Mouse (Mus musculus): Measurements from ENCODE around the gene Bglap2.
"Not testable (repeated sequence)": the region's sequence is repeated elsewhere in the genome, so short reads cannot be mapped to it uniquely, and the experiment has no call there.

Bglap2 gene

GRCm38 (mm10) chr3:88393776-88394375 lies 15.4 kb upstream of the Bglap2 start:
- DNase-seq (ENCODE audit: low spot score) = no peak

DNA sequence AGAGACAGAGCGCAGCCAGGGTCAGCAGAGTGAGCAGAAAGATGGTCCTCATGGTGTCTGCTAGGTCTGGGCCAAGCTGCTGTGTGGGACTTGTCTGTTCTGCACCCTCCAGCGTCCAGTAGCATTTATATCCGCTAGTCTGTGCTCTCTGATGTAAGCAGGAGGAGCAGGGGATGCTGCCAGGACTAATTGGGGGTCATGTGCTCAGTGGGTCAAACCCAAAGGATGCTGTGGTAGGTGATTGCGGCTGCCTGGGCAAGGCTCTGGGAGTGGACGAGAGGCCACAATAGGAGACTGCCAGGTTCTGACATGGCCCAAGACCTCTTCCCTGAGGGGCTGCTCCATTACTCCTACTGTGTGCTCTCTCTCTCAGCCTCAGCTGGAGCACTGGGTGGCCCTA lies 5.9 kb upstream of the Bglap2 start, which contains the start of gene Bglap:
Gene Bglap, minus strand, starts transcription at position 101 of the 400 bp plus-strand sequence.
- DNase-seq (ENCODE audit: low spot score) = no peak

GRCm38 (mm10) chr3:88382383-88382782 lies 3.9 kb upstream of the Bglap2 start:
- not testable (repeated sequence) for DNase-seq (ENCODE audit: low spot score)

DNA sequence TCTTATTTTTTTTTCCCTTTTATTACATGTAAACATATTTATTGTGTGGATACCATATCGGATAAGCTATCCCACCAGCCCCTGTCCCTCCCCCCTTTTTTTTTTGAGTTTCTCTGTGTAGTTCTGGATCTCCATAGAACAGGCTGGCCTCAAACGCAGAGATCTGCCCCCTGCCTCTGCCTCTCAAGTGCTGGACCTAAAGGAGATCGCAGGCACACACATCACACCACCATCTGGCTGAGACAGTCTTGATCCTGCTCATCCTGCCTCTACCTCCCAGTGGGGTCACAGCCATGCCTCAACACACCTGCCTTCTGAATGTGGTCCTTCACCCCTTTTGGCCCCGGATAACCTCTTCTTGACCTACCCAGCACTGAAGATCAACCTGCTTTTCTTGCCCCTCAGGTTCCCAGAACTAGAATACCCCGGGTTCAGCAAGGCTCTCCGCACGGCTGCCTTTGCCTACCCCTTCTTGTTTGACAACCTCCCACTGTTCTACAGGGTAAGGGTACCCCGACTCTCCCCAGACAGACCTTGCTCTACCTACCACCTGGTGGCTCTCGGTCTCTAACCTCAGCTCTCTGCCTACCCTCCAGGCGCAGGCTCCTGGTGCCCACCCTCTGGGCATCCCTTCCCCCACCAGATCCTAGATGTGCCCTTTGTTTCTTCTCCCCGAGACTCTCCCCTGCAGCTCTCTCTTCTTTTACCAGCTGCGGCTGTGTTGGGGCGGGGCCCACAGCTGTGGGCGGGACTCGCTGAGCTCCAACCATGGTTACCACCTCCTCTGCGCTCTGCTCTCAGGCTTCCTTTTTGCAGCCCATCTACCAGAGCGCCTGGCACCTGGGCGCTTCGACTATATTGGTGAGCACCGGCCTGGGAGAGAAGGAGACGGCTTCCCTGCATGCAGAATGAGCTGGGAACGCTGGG lies 3.2 kb upstream of the Bglap2 start:
- not testable (repeated sequence) for DNase-seq (ENCODE audit: low spot score)

- not testable (repeated sequence) for DNase-seq (ENCODE audit: low spot score)
These were observed 1.9 kb downstream of the Bglap2 start for GRCm38 (mm10) chr3:88376644-88377043.

DNA sequence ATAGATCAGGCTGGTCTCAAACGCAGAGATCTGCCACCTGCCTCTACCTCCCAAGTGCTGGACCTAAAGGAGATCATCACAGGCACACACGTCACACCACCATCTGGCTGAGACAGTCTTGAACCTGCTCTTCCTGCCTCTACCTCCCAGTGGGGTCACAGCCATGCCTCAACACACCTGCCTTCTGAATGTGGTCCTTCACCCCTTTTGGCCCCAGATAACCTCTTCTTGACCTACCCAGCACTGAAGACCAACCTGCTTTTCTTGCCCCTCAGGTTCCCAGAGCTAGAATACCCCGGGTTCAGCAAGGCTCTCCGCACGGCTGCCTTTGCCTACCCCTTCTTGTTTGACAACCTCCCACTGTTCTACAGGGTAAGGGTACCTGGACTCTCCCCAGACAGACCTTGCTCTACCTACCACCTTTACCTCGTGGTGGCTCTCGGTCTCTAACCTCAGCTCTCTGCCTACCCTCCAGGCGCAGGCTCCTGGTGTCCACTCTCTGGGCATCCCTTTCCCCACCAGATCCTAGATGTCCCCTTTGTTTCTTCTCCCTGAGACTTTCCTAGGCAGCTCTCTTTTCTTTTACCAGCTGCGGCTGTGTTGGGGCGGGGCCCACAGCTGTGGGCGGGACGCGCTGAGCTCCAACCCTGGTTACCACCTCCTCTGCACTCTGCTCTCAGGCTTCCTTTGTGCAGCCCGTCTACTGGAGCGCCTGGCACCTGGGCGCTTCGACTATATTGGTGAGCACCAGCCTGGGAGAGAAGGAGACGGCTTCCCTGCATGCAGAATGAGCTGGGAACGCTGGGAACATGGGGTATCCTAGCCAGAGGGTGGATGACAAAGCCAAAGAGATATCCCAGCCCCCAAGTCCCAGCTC lies 2.5 kb downstream of the Bglap2 start:
- DNase-seq (ENCODE audit: low spot score) = peak; percentile 29

DNA sequence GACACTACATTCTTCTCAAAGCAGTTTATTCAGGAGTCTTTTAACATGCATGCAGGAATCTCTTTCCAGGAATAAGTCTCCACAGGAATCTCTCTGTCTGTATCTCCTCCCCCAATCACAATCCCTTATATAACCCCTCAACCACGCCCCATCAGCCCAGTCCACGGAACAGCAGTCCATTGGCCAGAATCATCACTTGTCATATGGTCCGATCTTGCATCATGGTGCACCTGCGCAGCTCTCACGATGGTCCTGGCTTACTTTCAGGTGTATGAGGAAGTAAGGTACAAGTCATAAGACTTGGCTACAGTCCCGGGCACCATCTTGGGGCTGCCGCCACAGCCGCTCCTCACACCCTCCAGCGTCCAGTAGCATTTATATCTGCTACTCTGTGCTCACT lies 5.9 kb downstream of the Bglap2 start, which contains the start of gene Bglap3:
Gene Bglap3, minus strand, starts transcription at position 101 of the 400 bp plus-strand sequence.
- DNase-seq (ENCODE audit: low spot score) = not testable (repeated sequence)

GRCm38 (mm10) chr3:88368511-88368910 lies 10.0 kb downstream of the Bglap2 start:
- not testable (repeated sequence) for DNase-seq (ENCODE audit: low spot score)

GRCm38 (mm10) chr3:88367517-88367916 lies 11.0 kb downstream of the Bglap2 start:
- not testable (repeated sequence) for DNase-seq (ENCODE audit: low spot score)

- DNase-seq (ENCODE audit: low spot score) = peak; percentile 64
These were observed 11.6 kb downstream of the Bglap2 start for GRCm38 (mm10) chr3:88366830-88367428.

- no peak for DNase-seq (ENCODE audit: low spot score)
These were observed 12.7 kb downstream of the Bglap2 start for GRCm38 (mm10) chr3:88365705-88366361.

GRCm38 (mm10) chr3:88364337-88364736 lies 14.2 kb downstream of the Bglap2 start, which contains the start of gene Paqr6:
TSS of gene Paqr6 (plus strand) at chr3:88364584.
- DNase-seq (ENCODE audit: low spot score) = peak; percentile 53

- peak; percentile 64 for DNase-seq (ENCODE audit: low spot score)
These were observed 14.8 kb downstream of the Bglap2 start for GRCm38 (mm10) chr3:88363700-88364099.

DNA sequence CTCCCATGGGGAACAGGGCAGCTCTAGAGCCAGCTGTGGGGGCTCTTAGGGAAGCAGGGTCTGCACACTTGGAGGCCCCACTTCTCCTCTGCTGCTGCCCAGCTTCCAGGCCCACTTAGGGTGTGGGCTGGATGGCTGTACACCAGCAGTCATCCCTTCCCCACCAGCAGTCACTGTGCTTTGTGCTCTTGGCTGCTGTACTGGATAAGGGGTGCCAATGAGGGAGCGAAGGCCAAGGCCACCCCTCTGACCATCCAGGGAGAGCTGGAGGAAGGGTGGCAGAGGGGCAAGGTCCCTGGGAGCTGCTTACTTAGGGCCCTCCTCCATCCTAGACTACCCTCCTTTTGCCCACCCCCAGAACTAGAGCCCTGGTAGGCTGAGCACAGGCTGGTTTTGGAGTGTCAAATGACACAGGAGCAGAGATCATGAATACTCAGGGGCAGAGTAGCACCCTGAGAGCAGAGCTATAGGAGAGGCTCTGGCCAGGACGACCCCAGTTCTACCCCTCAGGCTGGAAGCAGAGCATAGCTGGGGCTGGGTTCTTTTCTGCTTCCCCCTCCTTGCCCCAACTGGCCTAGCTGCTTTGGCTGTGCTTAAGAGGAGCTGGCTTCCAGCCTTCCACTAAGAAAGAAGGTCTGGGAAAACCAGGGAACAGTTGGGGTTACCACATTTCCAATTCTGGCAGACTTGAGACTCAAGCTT lies 16.7 kb downstream of the Bglap2 start:
- peak; percentile 40 for DNase-seq (ENCODE audit: low spot score)

- DNase-seq (ENCODE audit: low spot score) = no peak
These were observed 17.4 kb downstream of the Bglap2 start for GRCm38 (mm10) chr3:88361096-88361495.

DNA sequence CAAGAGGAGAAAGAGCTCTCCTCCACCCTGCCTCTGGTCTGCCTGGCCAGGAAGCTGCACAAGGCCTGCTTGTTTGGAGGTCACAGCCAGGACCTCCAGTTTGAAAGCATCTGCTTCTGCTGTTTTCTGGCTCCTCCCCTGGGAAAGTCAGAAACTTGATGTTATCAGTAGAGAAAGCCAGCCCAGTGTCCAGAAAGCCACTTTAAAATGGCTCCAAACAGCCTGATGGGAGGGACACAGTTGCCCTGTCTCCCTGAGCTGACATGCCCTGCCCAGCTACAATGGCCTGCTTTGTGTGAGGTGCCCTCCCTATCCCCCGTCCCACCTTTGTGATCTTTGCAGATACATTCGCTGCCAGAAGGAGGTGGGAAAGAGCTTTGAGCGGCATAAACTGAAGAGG lies 18.5 kb downstream of the Bglap2 start:
- no peak for DNase-seq (ENCODE audit: low spot score)

DNA sequence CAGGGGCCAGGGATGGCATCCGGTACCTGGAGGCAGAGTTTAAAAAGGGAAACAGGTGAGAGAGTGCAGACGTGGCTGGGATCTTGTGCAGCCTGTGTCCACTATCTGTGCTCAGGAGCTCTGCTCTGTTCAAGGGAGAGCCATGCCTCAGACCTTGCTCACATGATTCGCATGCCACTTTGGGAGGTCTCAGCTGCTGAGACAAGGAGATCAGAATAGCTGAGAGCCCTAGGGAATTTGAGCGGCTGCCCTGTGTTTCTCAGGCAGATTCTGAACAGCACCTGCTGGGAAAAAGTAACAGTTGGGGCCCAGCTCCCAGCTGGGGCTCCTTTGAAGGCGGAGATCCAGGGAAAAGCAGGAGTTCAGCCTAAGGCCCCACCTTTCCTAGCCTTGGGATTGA lies 18.9 kb downstream of the Bglap2 start:
- no peak for DNase-seq (ENCODE audit: low spot score)

- DNase-seq (ENCODE audit: low spot score) = no peak
These were observed 23.9 kb downstream of the Bglap2 start for GRCm38 (mm10) chr3:88354396-88355165.

GRCm38 (mm10) chr3:88352907-88353306 lies 25.6 kb downstream of the Bglap2 start:
- DNase-seq (ENCODE audit: low spot score) = no peak

DNA sequence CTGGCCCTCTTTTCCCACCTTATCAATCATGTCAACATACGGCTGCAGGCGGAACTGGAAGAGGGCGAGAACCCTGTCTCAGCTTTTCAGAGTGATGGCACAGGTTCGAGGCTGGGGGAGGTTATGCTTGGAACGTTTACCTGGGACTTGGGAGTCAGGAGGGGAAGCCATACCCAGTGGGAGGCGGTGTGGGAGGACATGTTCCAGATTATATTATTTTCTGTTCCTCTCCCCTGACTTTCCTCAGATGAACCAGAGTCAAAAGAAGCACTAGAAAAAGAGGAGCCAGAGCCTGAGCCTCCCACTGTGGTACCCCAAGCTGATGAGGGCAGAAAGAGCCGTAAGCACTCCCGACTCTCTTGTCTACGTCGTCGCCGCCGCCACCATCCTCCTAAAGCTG lies 27.8 kb downstream of the Bglap2 start:
- no peak for DNase-seq (ENCODE audit: low spot score)
